Mouse (Mus musculus): ENCODE measurements at regions not wholly inside any gene's neighbourhood (a gene's known extent, or its start where the extent isn't known, plus 50 kb on each side); places are given as distances from the start of the nearest gene placed in this dataset.

DNA sequence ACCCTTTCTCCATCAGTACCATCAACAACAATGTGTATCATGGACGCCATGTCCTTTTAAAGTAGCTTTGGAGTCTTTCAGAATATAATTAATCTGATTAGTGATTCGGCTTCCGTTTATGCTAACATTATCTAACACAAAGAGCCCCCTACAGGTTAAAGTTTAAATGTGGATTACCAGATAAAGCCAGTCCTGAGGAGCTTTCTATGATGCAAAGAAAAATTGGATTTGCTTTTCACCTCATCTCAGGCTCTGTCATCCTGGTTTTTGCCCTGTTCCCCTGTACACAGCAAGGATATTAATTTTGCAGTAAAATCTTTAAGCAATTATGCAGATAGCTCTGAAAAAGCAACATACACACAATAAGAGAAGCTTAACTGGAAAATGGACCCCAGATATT lies 412.7 kb upstream of the Tbc1d2b start:
- DNase-seq: no peak

DNA sequence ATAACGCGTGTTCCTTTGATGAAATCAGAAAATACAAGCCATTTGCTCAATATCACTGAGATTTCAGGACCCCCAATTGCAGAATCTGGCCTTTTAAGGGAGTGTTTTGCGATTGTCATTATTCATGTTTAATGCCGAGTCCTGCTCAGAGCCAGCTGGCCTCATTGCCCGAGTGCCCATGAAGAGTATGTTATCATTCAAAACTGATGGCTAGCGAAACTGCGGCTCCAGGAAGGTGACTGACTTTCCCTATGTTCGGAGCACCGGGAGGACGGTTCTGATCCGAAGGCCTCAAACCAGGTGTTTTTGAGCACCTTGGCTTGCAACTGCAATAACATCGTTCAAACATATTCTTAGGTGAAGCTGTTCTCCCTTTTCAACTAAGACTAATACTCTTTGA lies 419.5 kb upstream of the Tbc1d2b start:
- DNase-seq: no peak

- no peak for DNase-seq
These were observed 420.5 kb upstream of the Tbc1d2b start for GRCm38 (mm10) chr9:90691137-90691536.

DNA sequence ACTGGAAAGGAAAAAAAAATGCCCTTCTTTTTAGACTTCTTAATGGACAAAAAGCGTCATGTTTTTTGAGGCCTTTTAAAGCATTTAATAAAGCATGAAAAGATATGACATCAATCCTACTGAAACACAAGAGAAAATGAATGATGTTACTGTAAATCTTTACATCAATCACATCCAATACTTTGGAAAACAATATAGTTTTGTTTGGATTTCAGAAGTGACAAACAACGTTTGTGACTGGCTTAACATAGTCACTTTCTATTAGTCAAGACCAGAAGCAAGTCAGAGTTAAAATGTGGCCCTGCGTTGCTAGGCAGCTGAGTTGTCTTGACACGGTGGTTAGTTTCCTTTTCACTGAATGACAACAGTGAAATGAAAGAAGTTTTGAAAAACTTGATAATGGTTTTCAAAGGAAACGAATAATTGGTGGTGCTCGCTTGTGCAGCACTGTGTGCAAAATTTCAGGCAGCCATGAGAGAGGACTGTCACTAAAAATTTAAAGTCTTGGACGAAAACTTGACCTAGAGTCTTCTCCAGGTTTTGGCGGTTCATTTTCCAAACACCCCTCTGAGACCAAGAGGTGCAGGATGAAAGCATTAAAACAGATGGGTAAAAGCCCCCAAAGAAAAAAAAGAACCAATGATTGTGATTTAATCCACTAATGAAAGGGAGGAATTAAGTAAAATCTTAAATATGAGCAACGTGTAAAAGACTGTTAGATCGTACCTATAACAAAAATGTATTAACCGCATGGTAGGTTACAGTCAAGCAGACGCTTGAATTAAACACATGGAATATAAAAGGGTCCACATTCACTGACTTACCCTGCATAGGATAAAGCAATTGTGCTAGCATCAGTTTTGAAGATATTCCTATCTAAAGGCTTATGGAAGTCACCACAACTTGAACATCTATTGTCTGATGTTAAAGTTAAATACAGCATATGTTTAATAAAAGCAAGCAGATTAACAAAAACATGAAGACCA lies 421.4 kb upstream of the Tbc1d2b start:
- DNase-seq: no peak

GRCm38 (mm10) chr9:90693031-90693671 lies 422.5 kb upstream of the Tbc1d2b start:
- DNase-seq: no peak

DNA sequence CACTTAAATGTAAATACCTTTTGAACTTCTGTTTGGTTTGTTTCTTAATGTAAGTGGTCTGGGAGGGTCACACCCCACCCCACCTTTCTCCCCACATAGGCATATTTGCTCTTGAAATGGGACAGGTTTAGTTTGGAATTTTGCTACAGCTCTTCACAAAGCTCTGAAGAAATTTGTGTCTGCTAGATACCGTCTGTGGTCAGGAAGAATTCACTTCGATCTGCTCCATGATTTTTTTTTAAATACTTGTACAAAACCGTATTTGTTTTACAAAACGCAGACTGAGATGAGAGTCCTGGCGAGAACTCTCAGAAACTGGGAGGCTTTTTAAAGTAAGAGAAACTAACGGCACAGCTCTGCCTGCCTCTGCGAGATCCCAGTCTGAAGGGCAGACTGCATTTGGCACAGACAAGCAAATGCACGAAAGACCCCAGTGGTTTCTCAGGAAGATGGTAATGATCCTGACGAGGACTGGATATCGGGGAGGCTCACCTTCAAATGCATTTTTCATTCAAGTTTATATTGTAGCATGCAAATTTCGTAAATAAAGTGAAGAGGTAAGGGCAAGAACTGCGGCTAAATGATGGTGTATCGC lies 423.5 kb upstream of the Tbc1d2b start:
- no peak for DNase-seq

GRCm38 (mm10) chr9:90695693-90696092 lies 425.1 kb upstream of the Tbc1d2b start:
- no peak for DNase-seq

- no peak for DNase-seq
These were observed 426.8 kb upstream of the Tbc1d2b start for GRCm38 (mm10) chr9:90697279-90698000.

DNA sequence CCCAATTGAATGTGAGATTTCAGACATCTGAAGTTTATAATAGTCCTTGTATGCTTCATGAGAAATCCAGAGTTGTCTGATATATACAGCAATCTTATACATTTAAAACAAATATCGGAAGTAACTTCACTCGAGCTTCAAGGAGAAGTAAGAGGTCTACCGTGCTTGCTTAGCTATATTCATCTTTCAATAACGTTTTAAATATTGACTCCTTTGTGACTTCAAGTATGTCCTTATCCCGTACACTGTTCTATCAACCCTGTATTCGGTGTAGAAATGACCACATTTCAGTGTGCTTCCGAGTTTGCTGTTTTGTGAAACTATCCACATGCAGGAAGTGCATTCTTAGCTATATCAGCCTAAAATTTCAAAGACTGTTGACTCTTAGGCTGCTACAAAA lies 427.8 kb upstream of the Tbc1d2b start:
- DNase-seq: no peak

- DNase-seq: no peak
These were observed 428.5 kb upstream of the Tbc1d2b start for GRCm38 (mm10) chr9:90699064-90699463.

DNA sequence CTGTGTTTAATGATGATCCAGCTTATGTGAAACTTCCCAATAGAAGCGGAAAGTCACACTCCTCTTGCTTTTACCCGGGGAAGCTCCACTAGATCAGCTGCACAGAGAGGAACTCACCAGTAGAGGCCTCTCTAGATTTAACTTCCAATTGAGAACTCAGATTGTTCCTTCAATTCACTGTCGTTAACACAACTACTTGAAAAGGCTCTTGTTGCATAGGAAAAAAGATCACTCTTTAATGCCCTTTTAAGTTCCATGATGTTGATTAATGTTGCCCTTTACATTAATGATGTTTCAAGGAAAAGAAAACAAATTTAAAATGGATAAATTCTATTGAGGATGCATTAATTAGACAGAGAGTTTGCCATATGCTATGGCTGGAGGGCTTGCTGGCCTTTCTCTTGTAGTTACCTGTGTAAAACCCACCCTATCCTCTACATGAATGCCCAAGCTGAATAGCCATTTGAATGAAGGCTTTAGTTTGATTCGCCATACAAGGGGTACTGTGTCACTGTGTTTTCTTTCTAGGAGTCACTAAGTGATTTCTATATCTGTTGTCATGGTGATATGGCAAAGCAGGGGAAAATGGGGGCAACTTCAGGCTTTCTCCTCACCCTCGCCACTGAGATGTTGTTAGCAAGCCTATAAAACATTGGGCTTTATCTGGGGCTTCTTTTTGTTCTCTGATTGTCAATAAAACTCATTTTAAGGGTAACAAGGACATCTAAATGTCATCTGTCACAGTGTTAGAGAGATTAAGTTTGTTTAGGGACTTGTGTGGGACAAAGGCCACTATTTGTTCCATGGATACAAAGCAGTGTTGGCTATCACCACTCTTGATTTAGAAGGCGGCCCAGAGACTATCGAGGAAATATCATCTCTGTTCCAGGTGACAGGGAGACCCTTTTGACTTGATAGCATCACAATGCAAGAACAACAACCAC lies 429.9 kb upstream of the Tbc1d2b start:
- DNase-seq: no peak

- DNase-seq: no peak
These were observed 430.7 kb upstream of the Tbc1d2b start for GRCm38 (mm10) chr9:90701180-90701765.

- DNase-seq: no peak
These were observed 443.1 kb upstream of the Tbc1d2b start for GRCm38 (mm10) chr9:90713685-90714084.

DNA sequence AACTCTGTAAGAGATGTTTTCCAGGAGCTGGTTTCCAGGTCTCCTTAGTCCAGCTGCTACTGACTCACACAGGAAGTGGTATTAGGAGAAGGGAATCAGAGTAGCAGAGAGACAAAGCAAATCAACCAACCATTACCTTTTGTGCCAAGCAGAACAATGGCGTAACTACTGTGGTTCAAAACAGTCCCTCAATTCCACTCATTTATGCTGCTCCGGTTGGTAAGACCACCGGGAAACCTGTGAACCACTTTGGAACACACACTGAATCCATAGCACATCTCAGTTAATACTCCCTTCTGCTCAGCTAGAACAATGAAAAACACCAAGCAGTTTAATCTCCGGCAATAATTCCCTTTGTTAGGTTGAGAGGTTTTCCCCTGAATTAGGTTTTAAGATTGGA lies 460.8 kb upstream of the Tbc1d2b start:
- DNase-seq: no peak

GRCm38 (mm10) chr9:90757175-90757574 lies 486.6 kb upstream of the Tbc1d2b start:
- DNase-seq: no peak

GRCm38 (mm10) chr9:90774296-90774695 lies 503.7 kb upstream of the Tbc1d2b start:
- no peak for DNase-seq

GRCm38 (mm10) chr9:90789545-90789944 lies 518.9 kb upstream of the Tbc1d2b start:
- DNase-seq: no peak

DNA sequence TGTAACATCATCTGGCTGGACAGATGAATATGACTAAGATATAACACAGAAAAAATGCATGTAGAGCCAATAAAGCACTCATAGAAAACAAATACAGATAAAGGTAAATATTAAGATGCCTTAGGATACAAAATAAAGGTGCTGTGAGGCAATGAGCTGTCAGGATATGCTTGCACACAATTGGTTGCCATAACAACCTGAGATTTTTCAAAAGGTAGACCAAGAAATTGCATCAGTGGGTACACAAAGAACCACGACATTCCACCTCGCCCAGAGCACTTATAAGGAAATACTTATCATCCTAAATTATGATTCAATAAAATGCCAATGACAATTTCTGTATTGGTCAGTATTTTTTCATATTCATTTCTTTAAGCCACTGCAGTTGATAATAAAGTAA lies 521.3 kb upstream of the Tbc1d2b start:
- no peak for DNase-seq

DNA sequence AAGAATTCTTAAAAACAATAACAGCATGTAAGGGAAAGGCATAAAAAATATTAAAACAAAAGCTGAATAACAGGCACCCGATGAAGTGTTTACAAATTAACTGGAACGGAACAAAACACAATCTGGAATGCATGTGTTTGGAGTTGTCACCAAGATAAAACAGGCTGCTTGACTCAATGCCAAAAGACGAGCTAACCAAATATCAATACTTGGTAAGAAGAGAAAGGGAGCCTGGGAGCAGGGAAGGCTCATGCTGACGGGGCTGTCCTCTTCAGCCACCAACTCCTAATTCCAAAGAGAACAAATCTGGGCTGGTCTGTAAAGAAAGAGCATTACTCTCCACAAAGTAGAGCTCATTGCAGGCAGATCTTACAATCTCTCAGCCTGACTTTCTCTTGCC lies 545.4 kb upstream of the Zic4 start:
- no peak for DNase-seq

DNA sequence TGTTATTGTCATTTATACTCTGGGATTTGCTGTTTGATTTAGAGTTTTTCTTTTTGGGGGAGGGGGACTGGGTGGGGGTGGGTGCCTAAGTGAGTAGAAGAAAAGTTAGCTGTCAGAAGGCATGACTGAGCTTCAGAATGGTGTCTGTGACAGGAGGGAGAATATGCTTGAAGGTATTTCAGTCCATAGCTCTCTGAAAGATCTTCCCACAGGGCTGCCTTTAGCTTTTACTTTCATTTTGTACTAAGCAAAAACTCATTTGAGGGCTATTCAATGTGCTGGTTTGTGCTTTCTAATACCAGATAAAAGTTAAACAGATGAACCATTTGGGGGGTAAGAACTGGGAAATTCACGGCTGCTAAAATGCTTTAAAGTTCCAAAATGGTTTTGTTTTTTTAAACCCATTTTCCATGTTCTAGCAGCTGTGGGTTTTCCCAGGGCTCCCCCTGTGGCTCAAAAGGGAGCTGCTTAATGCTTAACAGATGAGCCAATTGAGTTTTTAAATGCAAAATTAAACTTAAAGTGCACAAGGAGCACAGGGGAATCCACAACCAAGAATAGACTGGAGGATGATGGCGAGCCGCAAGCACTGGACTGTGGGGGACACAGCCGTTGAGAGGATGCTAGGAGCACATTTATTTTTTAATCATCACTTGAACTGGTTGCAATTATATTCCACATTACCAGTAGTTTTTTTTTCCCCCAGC lies 538.5 kb upstream of the Zic4 start:
- no peak for DNase-seq

- no peak for DNase-seq
These were observed 534.7 kb upstream of the Zic4 start for GRCm38 (mm10) chr9:90827474-90827873.
